Mouse (Mus musculus) hindlimb bud, embryonic 11.5 days (tissue): ENCODE measurements around the gene Lrrc40.
A peak's percentile ranks its signal among the peaks of the same experiment; 100 is the strongest.

Experiments used
- DNase-seq: peaks from one replicate; pipeline ENCODE4 v3.0.0-alpha.2; 2012; ENCODE audit warnings: low read depth, low spot score; ENCODE audit errors: extremely low spot score

Gene Lrrc40

GRCm38 (mm10) chr3:158036329-158036988 lies at the start of gene Lrrc40, which contains the start of gene Srsf11:
Gene Lrrc40, plus strand, starts transcription at chr3:158036662.
Gene Srsf11, minus strand, starts transcription at chr3:158036639.
- DNase-seq, result peak; percentile 73

- no peak for DNase-seq
These were observed 43.1 kb upstream of the Lrrc40 start for GRCm38 (mm10) chr3:157993322-157993721.

- DNase-seq, result no peak
These were observed 40.7 kb upstream of the Lrrc40 start for GRCm38 (mm10) chr3:157995726-157996125.

- no peak for DNase-seq
These were observed 37.6 kb upstream of the Lrrc40 start for GRCm38 (mm10) chr3:157998742-157999369.

GRCm38 (mm10) chr3:158008647-158009046 lies 27.8 kb upstream of the Lrrc40 start:
- DNase-seq, result no peak

- DNase-seq, result no peak
These were observed 26.6 kb upstream of the Lrrc40 start for GRCm38 (mm10) chr3:158009762-158010320.

- peak; percentile 64 for DNase-seq
These were observed 5.0 kb upstream of the Lrrc40 start for GRCm38 (mm10) chr3:158031371-158031925.

- no peak for DNase-seq
These were observed 4.4 kb upstream of the Lrrc40 start for GRCm38 (mm10) chr3:158032106-158032505.

- DNase-seq, result no peak
These were observed 596 bp upstream of the Lrrc40 start for GRCm38 (mm10) chr3:158035866-158036265.

- no peak for DNase-seq
These were observed 1.6 kb downstream of the Lrrc40 start for GRCm38 (mm10) chr3:158038106-158038505.

GRCm38 (mm10) chr3:158040755-158041154 lies 4.3 kb downstream of the Lrrc40 start:
- DNase-seq, result no peak

- DNase-seq, result no peak
These were observed 13.0 kb downstream of the Lrrc40 start for GRCm38 (mm10) chr3:158049508-158049907.

- no peak for DNase-seq
These were observed 24.3 kb downstream of the Lrrc40 start for GRCm38 (mm10) chr3:158060621-158061291.

GRCm38 (mm10) chr3:158061811-158062523 lies 25.5 kb downstream of the Lrrc40 start:
- no peak for DNase-seq

- no peak for DNase-seq
These were observed 28.8 kb downstream of the Lrrc40 start for GRCm38 (mm10) chr3:158065256-158065655.

- no peak for DNase-seq
These were observed 31.5 kb downstream of the Lrrc40 start for GRCm38 (mm10) chr3:158067916-158068315.

GRCm38 (mm10) chr3:158068613-158069263 lies 32.3 kb downstream of the Lrrc40 start:
- DNase-seq, result no peak

GRCm38 (mm10) chr3:158075004-158075403 lies 38.5 kb downstream of the Lrrc40 start:
- DNase-seq, result no peak

GRCm38 (mm10) chr3:158076685-158077379 lies 40.4 kb downstream of the Lrrc40 start:
- no peak for DNase-seq

GRCm38 (mm10) chr3:158077380-158077772 lies 40.9 kb downstream of the Lrrc40 start:
- no peak for DNase-seq
